Mouse (Mus musculus) ES-Bruce4 (cell line): Measurements from ENCODE around the gene Ankrd6.

ENCODE experiments used
- CTCF ChIP-seq: IDR thresholded peaks from one replicate; pipeline ENCODE4 v1.8.1; 2011; ENCODE audit warnings: low read depth, low read length
- EP300 ChIP-seq: IDR thresholded peaks from 2 replicates; pipeline ENCODE4 v1.6.1; 2011; ENCODE audit warnings: low read depth, low read length; ENCODE audit not compliant: insufficient read depth

GRCm38 (mm10) chr4:32932056-32932455 lies 18.6 kb downstream of the Ankrd6 start:
- 0 out of 2 replicates have a peak, but pooled peaks have one; percentile 41 for TF ChIP-seq EP300
- no peak for TF ChIP-seq CTCF
